Mouse (Mus musculus): ENCODE results near the gene Celf2.
A peak's percentile ranks its signal among the peaks of the same experiment; 100 is the strongest.

Celf2 gene

GRCm38 (mm10) chr2:6728840-6729252, 780.5 kb downstream of the Celf2 start:
- DNase-seq (ENCODE audit: low read depth), result no peak

GRCm38 (mm10) chr2:6727366-6727765, 782.0 kb downstream of the Celf2 start:
- DNase-seq (ENCODE audit: low read depth), result no peak

DNA sequence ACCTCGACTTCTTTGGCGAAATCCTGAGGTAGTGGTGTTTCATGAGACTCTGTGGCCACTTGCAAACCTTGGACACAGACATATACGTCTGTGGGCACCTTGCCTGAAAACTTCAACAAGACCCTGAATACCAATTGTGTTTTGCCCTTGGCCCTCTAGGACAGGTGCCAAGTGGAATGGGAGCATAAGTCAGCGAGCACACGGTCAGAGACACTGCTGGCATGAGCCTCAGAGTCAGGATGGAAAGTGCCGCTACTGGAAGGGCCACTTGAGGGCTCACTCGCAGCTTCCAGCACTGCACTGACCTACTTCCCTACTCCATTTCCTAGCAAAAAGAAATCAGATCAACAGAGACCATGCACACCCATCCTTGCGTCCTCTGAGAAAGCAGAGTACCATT, 783.3 kb downstream of the Celf2 start:
- DNase-seq (ENCODE audit: low read depth), result no peak

GRCm38 (mm10) chr2:6723602-6724001, 785.8 kb downstream of the Celf2 start:
- peak; percentile 96 for DNase-seq (ENCODE audit: low read depth)

DNA sequence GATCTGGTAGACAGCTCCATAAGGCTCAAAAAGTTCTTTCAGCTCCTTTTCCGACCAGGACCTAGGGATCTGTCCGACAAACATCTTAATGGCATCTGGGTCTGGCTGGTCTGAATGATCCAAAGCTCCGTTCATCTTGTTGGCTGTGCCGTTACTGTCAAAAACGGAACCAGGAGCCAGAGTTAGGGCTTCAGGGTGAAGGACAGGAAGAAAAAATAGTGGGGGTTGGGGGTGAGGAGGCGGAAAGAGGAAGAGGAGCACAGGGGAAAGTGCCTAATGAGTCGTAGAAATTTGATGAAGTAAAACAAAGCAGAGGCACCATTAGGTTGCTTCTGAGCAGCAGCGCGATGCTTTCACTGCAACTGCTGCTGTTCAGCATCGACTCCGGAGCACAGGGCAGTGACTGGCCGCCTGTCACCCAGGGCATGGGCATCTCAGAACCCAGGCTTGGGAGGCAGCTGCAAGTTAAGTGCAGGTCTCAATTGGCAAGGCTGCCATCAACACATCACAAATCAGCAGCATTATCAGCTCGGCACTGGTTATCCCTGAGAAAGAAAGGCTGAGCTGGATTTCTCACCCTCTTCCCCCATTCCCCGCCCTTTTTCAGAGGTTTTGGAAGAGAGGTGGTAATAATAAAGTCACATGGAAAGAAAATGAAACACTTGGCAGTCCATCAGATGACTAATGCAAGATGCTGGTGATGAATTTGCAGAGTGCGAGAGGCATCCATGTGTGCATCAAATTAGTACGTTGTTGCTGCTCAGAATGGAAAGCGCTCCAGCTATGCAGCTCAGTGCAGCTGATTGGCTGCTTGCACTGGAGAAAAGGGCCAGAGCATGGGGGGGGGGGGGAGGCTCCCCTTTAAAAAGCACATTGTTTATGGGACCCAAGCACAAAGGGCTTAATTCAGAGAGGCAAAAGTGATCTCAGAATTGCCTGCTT, 787.6 kb downstream of the Celf2 start:
- peak; percentile 77 for DNase-seq (ENCODE audit: low read depth)

- peak; percentile 91 for DNase-seq (ENCODE audit: low read depth)
Observed at GRCm38 (mm10) chr2:6720753-6721459, 788.5 kb downstream of the Celf2 start.

- no peak for DNase-seq (ENCODE audit: low read depth)
Observed at GRCm38 (mm10) chr2:6718864-6719263, 790.5 kb downstream of the Celf2 start.

- DNase-seq (ENCODE audit: low read depth), result no peak
Observed at GRCm38 (mm10) chr2:6717953-6718352, 791.4 kb downstream of the Celf2 start.

DNA sequence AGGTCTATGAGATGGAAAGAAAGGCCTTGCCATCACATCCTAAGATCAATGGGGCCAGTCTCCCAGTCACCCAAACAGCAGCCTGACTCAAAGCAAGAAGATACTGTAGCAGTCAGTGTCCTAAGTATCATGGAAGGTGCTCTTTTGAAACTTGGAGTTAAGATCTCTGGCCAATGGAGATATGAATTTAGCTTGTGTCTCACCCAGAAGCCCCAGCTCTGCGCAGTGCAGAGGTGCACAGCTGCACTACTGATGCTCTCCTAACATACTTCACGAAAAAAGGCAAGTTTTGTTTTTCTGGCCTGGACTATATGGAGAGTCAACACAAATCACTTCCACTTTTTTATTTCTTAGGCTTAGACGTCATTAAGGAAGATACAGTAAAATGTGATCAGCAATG, 793.8 kb downstream of the Celf2 start:
- no peak for DNase-seq (ENCODE audit: low read depth)

DNA sequence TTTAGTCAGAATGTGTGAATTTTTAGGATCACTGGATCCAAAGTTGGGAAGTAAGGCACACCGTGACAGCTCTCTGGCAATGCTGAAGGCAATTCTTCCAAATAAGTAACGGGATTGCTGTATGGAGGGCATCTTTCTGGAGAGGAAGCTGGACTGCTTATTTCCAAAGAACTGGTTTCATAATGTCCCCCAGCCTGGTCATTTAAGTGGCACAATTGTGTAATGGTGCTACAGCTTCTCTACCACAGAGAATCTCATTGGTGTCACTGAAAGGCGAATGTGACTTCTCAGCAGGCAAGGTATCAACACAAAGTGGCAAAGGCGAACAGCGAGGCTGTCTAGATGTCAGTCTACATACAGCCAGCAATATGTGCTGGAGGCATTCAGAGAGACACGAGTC, 795.8 kb downstream of the Celf2 start:
- peak; percentile 56 for DNase-seq (ENCODE audit: low read depth)

GRCm38 (mm10) chr2:6710687-6711430, 798.5 kb downstream of the Celf2 start:
- peak; percentile 93 for DNase-seq (ENCODE audit: low read depth)

DNA sequence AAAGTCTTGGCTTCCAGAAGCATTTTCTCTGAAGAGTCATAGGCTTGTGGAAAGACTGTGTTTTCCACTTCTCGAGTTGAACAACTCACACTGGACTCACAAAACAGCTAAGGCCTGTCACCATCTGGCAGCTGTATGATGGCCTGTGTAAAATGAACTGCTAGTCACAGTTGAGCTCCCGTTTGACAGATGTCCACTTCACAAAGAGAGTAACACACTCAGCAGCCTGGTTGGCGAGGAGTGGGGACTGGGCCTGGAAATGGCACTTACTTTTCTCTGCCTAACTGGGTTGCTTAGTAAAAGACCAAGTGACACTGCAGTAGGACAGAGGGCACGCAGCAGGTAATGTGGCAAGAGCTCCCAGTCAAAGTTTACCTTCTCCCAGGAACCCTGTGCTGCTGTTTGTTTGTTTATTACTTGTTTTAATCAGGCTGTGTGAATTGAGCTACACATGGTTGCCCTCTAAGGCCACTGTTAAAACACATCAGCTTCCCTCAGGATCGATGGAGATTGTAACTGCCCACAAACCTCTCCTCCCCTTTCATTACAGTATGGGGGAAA, 801.3 kb downstream of the Celf2 start:
- DNase-seq (ENCODE audit: low read depth), result no peak

DNA sequence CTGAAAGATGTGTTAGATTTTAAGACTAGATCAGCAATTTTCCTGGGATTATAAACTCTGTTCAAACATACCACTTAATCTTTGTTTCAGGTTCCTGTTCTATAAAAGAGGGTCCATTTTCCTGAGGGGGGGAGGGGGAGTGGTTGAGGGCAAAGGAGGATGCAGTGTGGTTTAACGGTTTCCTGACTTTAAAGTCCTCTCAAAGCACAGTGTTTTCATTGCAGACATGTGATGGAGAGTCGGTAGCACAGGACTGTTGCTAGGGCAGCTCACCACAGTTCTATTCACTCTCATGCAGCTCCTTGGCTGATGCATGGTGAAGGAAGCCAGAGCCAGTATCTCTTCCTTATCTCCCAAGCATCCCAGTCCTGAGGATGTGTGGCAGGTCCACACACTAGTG, 802.1 kb downstream of the Celf2 start:
- peak; percentile 96 for DNase-seq (ENCODE audit: low read depth)

DNA sequence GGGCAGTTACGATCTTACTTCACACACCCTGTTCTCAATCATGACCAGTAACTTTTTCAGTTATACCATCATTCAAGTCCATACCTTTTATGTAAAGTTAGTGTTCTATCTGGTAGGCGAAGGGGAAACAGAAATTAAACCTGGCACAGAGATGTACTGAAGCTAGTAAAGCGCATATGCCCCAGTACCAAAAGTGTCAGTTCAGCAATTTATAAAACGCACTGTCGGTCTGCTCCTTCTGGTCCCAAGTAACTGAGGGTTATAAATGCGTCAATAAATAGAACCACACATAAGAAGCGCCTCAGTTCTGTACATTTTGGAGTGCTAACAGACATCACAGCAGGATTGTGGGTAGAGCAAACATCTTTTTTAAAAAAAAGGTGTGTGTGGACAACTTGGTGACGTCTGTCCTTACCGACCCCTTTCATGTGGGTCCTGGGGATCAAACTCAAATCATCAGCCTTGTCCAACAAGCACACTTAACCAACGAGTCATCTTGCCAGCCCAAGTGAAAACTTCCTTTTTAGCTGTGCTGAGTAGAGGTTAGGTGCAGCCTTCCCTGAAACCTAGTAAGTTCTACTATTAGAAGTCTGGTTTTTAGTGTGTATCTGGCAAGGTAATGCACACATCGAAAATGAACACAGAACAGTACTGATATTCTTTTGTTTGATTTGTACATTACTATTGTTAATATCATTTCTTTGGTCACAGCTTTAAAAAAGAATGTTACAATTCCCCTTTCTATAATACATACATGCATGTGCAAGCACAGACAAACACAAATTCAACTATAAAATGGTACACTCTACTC, 803.2 kb downstream of the Celf2 start:
- DNase-seq (ENCODE audit: low read depth), result no peak

- DNase-seq (ENCODE audit: low read depth), result no peak
Observed at GRCm38 (mm10) chr2:6705475-6705874, 803.9 kb downstream of the Celf2 start.

DNA sequence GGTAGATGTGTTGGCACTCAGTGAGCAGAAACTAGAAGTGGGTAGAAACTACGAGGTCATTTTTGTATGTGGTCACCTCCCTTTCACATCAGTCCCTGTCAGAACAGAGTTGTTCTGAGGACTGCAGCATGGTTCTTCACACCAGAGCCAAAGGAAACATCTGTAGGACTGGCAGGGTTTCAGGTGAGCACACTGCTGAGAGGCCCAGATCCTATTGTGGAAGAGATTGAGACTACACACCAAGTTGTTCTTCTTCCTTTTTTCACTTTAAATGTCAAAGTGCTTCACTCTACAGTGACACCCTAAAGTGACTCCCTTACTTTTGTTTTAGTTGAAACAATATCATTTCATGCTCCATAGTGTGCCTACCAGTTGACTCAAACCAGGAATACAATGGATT, 804.6 kb downstream of the Celf2 start:
- peak; percentile 42 for DNase-seq (ENCODE audit: low read depth)

DNA sequence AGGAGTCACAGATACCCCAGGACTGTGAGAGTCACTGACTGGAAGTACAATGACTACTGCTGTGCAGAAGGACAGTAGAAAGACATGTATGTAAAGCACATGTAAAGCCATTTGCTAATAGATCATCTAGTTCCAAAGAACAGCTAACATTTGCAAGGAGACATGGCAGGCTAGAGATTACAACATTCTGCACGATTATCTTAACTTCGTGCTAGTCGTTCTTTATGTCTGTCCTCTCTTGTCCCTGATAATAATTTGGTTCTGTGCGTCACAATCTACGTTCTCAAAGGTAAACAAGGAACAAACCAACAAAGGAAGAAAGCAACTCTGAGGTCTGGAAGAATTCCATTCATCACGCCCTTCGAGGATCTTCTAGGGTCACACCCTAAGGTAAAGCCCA, 805.0 kb downstream of the Celf2 start:
- no peak for DNase-seq (ENCODE audit: low read depth)

GRCm38 (mm10) chr2:6696326-6696725, 813.0 kb downstream of the Celf2 start:
- DNase-seq (ENCODE audit: low read depth), result no peak

DNA sequence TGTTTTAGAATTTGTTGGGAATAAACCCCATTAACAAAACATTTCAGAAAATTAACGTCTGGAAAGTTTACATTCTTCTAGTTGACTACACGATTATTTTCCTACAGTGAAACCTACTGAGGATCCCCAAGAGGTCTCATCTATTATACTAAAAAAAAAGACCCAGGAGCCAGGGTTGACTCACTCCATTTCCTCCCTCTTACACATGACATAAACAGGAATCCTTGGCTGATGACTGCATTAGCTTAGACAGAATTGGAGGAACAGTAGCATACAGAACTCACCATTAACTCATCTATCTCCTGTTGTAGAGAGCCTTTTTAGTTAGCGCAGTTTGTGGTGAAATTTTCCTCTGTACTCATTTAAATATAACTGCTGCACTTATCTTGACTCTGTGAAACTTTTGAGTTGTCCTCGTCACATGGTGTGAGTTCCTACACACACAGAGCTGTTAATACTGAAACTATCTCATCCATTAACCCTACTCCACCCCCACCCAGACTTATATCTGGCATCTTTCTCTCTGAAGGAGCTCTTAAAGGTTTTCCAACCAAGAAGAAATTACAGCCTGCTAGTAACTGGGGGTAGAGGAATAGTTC, 813.9 kb downstream of the Celf2 start:
- peak; percentile 78 for DNase-seq (ENCODE audit: low read depth)

GRCm38 (mm10) chr2:6689689-6690088, 819.7 kb downstream of the Celf2 start:
- no peak for DNase-seq (ENCODE audit: low read depth)

DNA sequence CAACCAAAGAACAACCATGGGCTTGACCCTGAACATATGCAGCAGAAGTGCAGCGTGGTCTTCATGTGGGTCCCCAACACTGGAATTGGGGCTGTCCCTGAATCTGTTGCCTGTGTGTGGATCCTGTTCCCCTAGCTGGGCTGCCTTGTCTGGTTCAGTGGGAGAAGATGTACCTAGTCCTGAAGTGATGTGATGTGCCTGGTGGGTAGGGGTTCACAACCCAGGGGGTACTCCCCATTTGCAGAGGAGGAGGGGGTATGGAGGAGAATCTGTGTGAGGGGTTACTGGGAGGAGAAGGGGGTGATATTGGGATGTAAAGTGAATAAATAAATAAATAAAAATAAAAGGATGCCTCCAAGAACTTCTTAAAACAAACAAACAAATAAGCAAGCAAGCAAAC, 831.1 kb downstream of the Celf2 start:
- DNase-seq (ENCODE audit: low read depth), result no peak

Measured in 416B (cell line).